Mouse (Mus musculus): ENCODE results near the gene Fgf14.
"Not testable (repeated sequence)": the region's sequence is repeated elsewhere in the genome, so short reads cannot be mapped to it uniquely, and the experiment has no call there.

Fgf14 gene

DNA sequence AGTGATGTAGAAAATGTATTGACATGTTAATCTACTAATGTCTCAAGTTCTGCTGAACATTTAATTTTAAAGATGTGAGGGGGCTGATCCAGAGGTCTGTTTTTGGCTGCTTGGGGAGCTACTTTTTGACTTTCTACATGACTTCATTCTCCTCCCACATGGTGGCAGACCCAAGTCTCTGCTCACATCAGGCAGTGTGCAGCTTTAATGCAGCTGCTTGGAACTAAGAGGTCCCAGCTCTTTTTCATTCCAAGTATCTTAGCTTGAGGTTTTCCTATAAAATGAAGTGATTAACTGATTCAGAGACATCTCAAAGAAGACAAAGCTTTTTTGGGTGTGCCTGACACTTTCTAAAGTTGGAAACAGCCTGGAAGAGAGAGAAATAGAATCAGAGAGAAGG is 232.1 kb downstream of the Fgf14 start:
- no peaks in the 10 kb centered on the region for H3K27me3 ChIP-seq (ENCODE audit: insufficient read depth, low read length)
- H3K9me3 ChIP-seq (ENCODE audit: low read length) = no peaks in the 10 kb centered on the region; the same call in 1 of the 2 replicates
- TF ChIP-seq NANOG (IDR thresholded peaks at IDR 0.05; ENCODE audit: borderline replicate concordance, low read length) (no peak), CTCF (conservative IDR thresholded peaks at IDR 0.05; ENCODE audit: low read length) (no peak), POU5F1 (IDR thresholded peaks at IDR 0.05; ENCODE audit: borderline replicate concordance, low read length) (no peak)
- H3K4me1 ChIP-seq (replicated peaks; ENCODE audit: low read depth, low read length) = peaks cover 14% of the 10 kb centered on the region; the same call in 1 of the 2 replicates
- no peaks in the 10 kb centered on the region for H3K36me3 ChIP-seq (ENCODE audit: insufficient read depth, low read length)
- H3K4me3 ChIP-seq (replicated peaks; ENCODE audit: low read length) = no peak overlapping the region

- not testable (repeated sequence) for H3K27me3 ChIP-seq (ENCODE audit: insufficient read depth, low read length); H3K9me3 ChIP-seq (ENCODE audit: low read length); H3K4me1 ChIP-seq (replicated peaks; ENCODE audit: low read depth, low read length); H3K36me3 ChIP-seq (ENCODE audit: insufficient read depth, low read length); H3K4me3 ChIP-seq (replicated peaks; ENCODE audit: low read length)
These were observed 237.6 kb downstream of the Fgf14 start for GRCm38 (mm10) chr14:124439298-124439697.

GRCm38 (mm10) chr14:124411890-124412289 is 265.0 kb downstream of the Fgf14 start:
- Histone ChIP-seq H3K36me3 (ENCODE audit: insufficient read depth, low read length) (no peaks in the 10 kb centered on the region), H3K9me3 (ENCODE audit: low read length) (peaks cover 9% of the 10 kb centered on the region; the same call in 1 of the 2 replicates), H3K4me3 (replicated peaks; ENCODE audit: low read length) (no peak overlapping the region), H3K27me3 (ENCODE audit: insufficient read depth, low read length) (no peaks in the 10 kb centered on the region), H3K4me1 (replicated peaks; ENCODE audit: low read depth, low read length) (no peaks in the 10 kb centered on the region)
- no peak for TF ChIP-seq NANOG (IDR thresholded peaks at IDR 0.05; ENCODE audit: borderline replicate concordance, low read length)

- Histone ChIP-seq H3K4me1 (replicated peaks; ENCODE audit: low read depth, low read length) (no peaks in the 10 kb centered on the region), H3K4me3 (replicated peaks; ENCODE audit: low read length) (no peak overlapping the region), H3K27me3 (ENCODE audit: insufficient read depth, low read length) (no peaks in the 10 kb centered on the region), H3K36me3 (ENCODE audit: insufficient read depth, low read length) (no peaks in the 10 kb centered on the region), H3K9me3 (ENCODE audit: low read length) (peaks cover 9% of the 10 kb centered on the region; the same call in 1 of the 2 replicates)
- TF ChIP-seq CTCF (conservative IDR thresholded peaks at IDR 0.05; ENCODE audit: low read length) = peak; percentile 84
- TF ChIP-seq NANOG (IDR thresholded peaks at IDR 0.05; ENCODE audit: borderline replicate concordance, low read length) = no peak
- TF ChIP-seq POU5F1 (IDR thresholded peaks at IDR 0.05; ENCODE audit: borderline replicate concordance, low read length) = no peak
These were observed 266.0 kb downstream of the Fgf14 start for GRCm38 (mm10) chr14:124410945-124411344.

DNA sequence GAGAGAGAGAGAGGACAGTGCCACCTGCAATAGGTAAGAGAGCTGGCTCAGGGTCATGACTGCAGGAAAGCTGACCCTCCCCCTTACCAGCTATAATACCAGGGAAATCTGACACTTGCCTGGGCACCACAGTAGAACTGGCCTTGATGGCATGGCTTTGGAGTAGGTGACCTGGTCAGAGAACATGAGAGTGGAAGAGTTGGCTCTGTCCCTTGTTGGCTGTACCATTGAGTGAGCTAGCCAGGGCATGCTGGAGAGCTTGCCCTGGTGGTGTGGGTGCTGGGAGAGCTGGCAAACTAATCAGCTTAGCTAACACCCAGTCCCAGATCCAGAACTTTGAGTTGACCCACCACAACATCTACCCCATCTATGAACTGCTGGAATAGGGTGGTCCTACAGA is 348.5 kb downstream of the Fgf14 start:
- no peaks in the 10 kb centered on the region for H3K27me3 ChIP-seq (ENCODE audit: insufficient read depth, low read length)
- H3K9me3 ChIP-seq (ENCODE audit: low read length) = peaks cover 4% of the 10 kb centered on the region; the same call in 1 of the 2 replicates
- H3K4me3 ChIP-seq (replicated peaks; ENCODE audit: low read length) = no peak overlapping the region
- TF ChIP-seq POU5F1 (IDR thresholded peaks at IDR 0.05; ENCODE audit: borderline replicate concordance, low read length) (no peak), CTCF (conservative IDR thresholded peaks at IDR 0.05; ENCODE audit: low read length) (no peak), NANOG (IDR thresholded peaks at IDR 0.05; ENCODE audit: borderline replicate concordance, low read length) (no peak)
- H3K4me1 ChIP-seq (replicated peaks; ENCODE audit: low read depth, low read length) = no peaks in the 10 kb centered on the region
- H3K36me3 ChIP-seq (ENCODE audit: insufficient read depth, low read length) = no peaks in the 10 kb centered on the region

DNA sequence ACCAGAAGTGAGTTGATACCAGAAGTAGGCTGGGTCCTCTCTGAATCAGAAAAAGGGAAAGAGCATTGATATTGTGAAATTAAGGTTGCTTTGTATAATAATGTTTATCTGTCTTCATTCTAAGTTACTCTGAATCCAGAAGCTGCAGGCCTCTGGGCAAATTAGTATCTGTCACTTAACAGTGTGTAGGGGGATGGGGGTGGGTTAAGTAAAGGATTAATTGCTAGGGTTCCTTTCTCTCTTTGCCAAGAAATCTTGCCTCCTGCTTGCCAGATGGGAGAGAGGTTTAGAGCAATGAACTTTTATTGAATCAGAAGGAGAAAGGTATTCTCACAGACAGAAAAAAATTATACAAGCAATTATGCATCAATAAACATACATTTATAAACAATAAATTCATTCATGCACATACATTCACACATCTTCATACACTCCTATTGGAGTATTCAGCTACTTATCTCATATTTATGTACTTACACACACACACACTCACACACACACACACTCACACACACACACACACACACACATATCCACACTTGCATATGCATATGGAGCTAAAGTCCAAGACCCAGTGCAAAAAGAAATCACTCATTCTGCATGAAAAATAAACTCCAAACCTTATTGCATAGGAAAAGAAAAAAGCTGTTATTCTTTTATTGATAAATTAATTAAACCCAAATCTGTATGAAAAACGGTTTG is 357.8 kb downstream of the Fgf14 start:
- no peaks in the 10 kb centered on the region for H3K27me3 ChIP-seq (ENCODE audit: insufficient read depth, low read length)
- no peak overlapping the region for H3K4me3 ChIP-seq (replicated peaks; ENCODE audit: low read length)
- TF ChIP-seq POU5F1 (IDR thresholded peaks at IDR 0.05; ENCODE audit: borderline replicate concordance, low read length) (no peak), NANOG (IDR thresholded peaks at IDR 0.05; ENCODE audit: borderline replicate concordance, low read length) (no peak), CTCF (conservative IDR thresholded peaks at IDR 0.05; ENCODE audit: low read length) (no peak)
- H3K36me3 ChIP-seq (ENCODE audit: insufficient read depth, low read length) = no peaks in the 10 kb centered on the region
- no peaks in the 10 kb centered on the region for H3K4me1 ChIP-seq (replicated peaks; ENCODE audit: low read depth, low read length)
- no peaks in the 10 kb centered on the region for H3K9me3 ChIP-seq (ENCODE audit: low read length)

- Histone ChIP-seq H3K9me3 (ENCODE audit: low read length) (no peaks in the 10 kb centered on the region), H3K27me3 (ENCODE audit: insufficient read depth, low read length) (no peaks in the 10 kb centered on the region), H3K36me3 (ENCODE audit: insufficient read depth, low read length) (no peaks in the 10 kb centered on the region), H3K4me3 (replicated peaks; ENCODE audit: low read length) (no peak overlapping the region), H3K4me1 (replicated peaks; ENCODE audit: low read depth, low read length) (no peaks in the 10 kb centered on the region)
- TF ChIP-seq CTCF (conservative IDR thresholded peaks at IDR 0.05; ENCODE audit: low read length) = no peak
These were observed 361.4 kb downstream of the Fgf14 start for GRCm38 (mm10) chr14:124315513-124315912.

- TF ChIP-seq CTCF (conservative IDR thresholded peaks at IDR 0.05; ENCODE audit: low read length) (no peak), NANOG (IDR thresholded peaks at IDR 0.05; ENCODE audit: borderline replicate concordance, low read length) (no peak), POU5F1 (IDR thresholded peaks at IDR 0.05; ENCODE audit: borderline replicate concordance, low read length) (no peak)
- Histone ChIP-seq H3K9me3 (ENCODE audit: low read length) (no peaks in the 10 kb centered on the region), H3K4me3 (replicated peaks; ENCODE audit: low read length) (no peak overlapping the region), H3K4me1 (replicated peaks; ENCODE audit: low read depth, low read length) (no peaks in the 10 kb centered on the region), H3K36me3 (ENCODE audit: insufficient read depth, low read length) (no peaks in the 10 kb centered on the region), H3K27me3 (ENCODE audit: insufficient read depth, low read length) (no peaks in the 10 kb centered on the region)
These were observed 389.9 kb downstream of the Fgf14 start for GRCm38 (mm10) chr14:124287027-124287426.

DNA sequence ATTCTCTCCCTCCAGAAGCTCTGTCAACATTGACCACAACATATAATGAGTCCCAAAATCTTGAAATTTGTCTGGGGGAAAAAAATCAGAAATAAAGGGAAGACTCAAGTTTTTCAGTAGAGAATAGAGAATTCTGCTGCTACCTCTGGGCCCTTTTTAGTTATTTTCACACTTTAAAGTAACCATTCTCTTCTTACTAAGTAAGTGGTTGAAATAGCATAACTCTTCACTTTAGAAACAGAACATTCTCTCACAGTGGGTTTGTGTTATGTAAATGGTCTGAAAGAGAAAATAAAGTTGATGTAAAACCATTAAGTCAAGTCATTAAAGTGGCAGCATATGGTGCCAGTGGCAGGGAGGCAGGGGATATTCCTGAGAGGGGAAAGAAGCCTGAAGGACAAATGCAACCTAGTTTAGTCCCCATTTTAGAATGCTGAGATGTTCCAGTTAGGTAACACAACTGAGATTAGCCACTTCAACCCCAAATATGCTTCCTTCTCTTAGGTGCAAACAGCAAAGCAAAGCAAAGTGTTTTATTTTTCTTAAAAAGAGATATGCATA is 398.5 kb downstream of the Fgf14 start:
- 0 out of 2 replicates have a peak, but pooled peaks cover 5% of the 10 kb centered on the region for H3K4me1 ChIP-seq (replicated peaks; ENCODE audit: low read depth, low read length)
- H3K27me3 ChIP-seq (ENCODE audit: insufficient read depth, low read length) = no peaks in the 10 kb centered on the region
- H3K4me3 ChIP-seq (replicated peaks; ENCODE audit: low read length) = no peak overlapping the region
- no peak for TF ChIP-seq POU5F1 (IDR thresholded peaks at IDR 0.05; ENCODE audit: borderline replicate concordance, low read length)
- TF ChIP-seq CTCF (conservative IDR thresholded peaks at IDR 0.05; ENCODE audit: low read length) = no peak
- TF ChIP-seq NANOG (IDR thresholded peaks at IDR 0.05; ENCODE audit: borderline replicate concordance, low read length) = no peak
- no peaks in the 10 kb centered on the region for H3K36me3 ChIP-seq (ENCODE audit: insufficient read depth, low read length)
- H3K9me3 ChIP-seq (ENCODE audit: low read length) = no peaks in the 10 kb centered on the region
